Mouse (Mus musculus): Measurements from ENCODE around the gene Cers6. TPM values are rescaled to one million over a fixed set of nuclear protein-coding genes. Genes with fewer than 3 reads are reported as not detected.

Gene Cers6
- polyA plus RNA-seq, 1 experiment, result 10.3 TPM

DNA sequence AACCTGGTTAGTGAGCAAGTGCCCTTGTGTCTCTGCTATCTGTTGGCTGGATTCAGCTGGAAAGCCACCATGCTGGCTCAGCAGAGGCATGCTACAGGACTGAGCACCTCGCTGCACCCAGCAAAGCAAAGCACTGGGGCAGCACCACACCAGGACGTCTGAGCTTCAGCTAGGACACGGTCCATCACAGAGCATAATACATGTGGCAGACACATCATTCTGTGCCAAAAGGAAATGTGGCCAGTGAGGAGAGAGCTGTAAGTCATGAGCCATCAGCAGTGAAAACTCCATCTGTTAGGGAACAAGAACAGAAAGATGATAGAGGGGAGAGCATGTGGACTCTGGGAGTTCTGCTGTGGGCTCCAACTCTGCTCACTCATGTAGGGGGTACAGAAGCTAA, 254.7 kb downstream of the Cers6 start:
- no peaks in the 10 kb centered on the region for H3K79me3 ChIP-seq (ENCODE audit: low read depth)
- TF ChIP-seq MYOG (IDR thresholded peaks at IDR 0.05; ENCODE audit: control insufficient read depth, extremely low read depth, insufficient read length), result no peak
- TF ChIP-seq CEBPB (IDR thresholded peaks at IDR 0.05; ENCODE audit: low read depth), result no peak
- no peak for TF ChIP-seq FOSL1 (IDR thresholded peaks at IDR 0.05; ENCODE audit: insufficient read depth, low read length, poor library complexity, severe bottlenecking)
- no peak for TF ChIP-seq USF1 (IDR thresholded peaks at IDR 0.05; ENCODE audit: low read depth)
- TF ChIP-seq CTCF (IDR thresholded peaks at IDR 0.05; ENCODE audit: control insufficient read depth, insufficient read depth, insufficient read length), result no peak
- no peak for TF ChIP-seq MYOD1 (IDR thresholded peaks at IDR 0.05; ENCODE audit: control insufficient read depth, insufficient read length, low read depth)
- TF ChIP-seq MAX (IDR thresholded peaks at IDR 0.05), result no peak

DNA sequence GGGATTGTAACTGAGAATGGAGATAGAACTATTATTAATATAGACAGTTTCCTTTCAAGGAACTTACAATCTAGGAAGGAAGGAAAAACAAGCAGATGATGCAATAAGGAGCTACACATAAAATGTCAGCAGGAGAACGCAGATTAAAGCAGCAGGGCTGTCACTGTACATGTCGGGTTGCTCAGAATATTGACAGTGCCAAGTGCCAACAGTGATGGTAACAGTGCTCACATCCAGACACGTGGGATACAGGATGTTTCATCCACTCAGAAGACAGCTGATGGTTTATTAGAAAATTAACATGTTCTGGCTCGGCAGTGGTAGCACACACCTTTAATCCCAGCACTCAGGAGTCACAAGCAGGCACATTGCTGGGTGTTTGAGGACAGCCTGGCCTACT, 255.5 kb downstream of the Cers6 start:
- Histone ChIP-seq H3K36me3 (ENCODE audit: control insufficient read depth, insufficient read depth) (peaks cover 17% of the 10 kb centered on the region), H3K79me2 (ENCODE audit: control insufficient read depth, insufficient read depth) (no peaks in the 10 kb centered on the region), H3ac (ENCODE audit: control insufficient read depth, insufficient read length, low read depth) (no peak overlapping the region), H3K4me3 (ENCODE audit: insufficient read depth, poor library complexity, severe bottlenecking) (no peak overlapping the region), H3K27me3 (ENCODE audit: control insufficient read depth, insufficient read depth, insufficient read length) (no peaks in the 10 kb centered on the region), H3K79me3 (ENCODE audit: low read depth) (no peaks in the 10 kb centered on the region)
- no peak for TF ChIP-seq MYOD1 (IDR thresholded peaks at IDR 0.05; ENCODE audit: control insufficient read depth, insufficient read length, low read depth)

More for the DNA sequence above, 254.7 kb downstream of the Cers6 start:
- Histone ChIP-seq H3K4me3 (ENCODE audit: insufficient read depth, poor library complexity, severe bottlenecking) (no peak overlapping the region), H3K27me3 (ENCODE audit: control insufficient read depth, insufficient read depth, insufficient read length) (no peaks in the 10 kb centered on the region), H3K36me3 (ENCODE audit: control insufficient read depth, insufficient read depth) (peaks cover 25% of the 10 kb centered on the region), H3K79me2 (ENCODE audit: control insufficient read depth, insufficient read depth) (no peaks in the 10 kb centered on the region), H3ac (ENCODE audit: control insufficient read depth, insufficient read length, low read depth) (peak overlapping the region; percentile 18)

DNA sequence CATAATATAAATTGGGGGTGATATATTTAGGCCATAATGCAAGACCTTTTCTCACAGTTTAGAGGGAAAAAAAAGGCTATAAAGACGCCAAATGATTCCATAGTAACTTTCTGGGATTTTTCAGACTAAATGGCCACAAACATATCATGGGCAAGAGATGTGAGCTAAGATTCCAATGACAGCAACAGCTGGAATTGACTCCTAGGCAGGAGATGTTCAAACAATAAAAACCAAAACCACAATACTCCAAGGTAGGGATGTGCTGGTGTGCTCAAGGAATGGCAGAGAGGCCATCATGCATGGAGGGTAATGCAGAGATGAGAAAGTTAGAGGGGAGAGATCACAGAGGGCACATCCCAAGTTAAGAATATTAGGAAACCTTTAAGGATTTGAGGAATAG, 257.8 kb downstream of the Cers6 start:
- no peaks in the 10 kb centered on the region for H3K79me3 ChIP-seq (ENCODE audit: low read depth)

DNA sequence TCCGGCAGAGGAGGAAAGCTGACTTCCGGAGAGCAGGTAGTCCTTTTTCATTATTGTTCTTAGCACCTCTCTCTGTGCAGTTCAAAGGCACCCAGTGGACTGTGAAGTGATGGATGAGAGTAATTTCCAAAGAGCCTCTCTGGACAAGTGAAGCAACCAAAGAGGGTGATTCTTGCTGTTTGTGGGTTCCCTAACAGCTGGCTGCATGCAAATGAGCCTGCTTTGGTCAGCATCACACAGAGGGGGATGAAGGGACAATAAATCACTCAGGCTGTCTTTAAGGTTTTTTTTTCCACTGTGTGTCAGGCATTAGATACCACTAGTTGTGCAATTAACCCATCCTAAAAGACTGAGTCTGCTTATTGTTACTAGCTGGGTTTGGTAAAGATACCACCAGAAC, 258.5 kb downstream of the Cers6 start:
- Histone ChIP-seq H3ac (ENCODE audit: control insufficient read depth, insufficient read length, low read depth) (no peak overlapping the region), H3K36me3 (ENCODE audit: control insufficient read depth, insufficient read depth) (peaks cover 6% of the 10 kb centered on the region), H3K4me3 (ENCODE audit: insufficient read depth, poor library complexity, severe bottlenecking) (no peak overlapping the region), H3K79me2 (ENCODE audit: control insufficient read depth, insufficient read depth) (no peaks in the 10 kb centered on the region), H3K27me3 (ENCODE audit: control insufficient read depth, insufficient read depth, insufficient read length) (no peaks in the 10 kb centered on the region), H3K79me3 (ENCODE audit: low read depth) (no peaks in the 10 kb centered on the region)
- TF ChIP-seq FOSL1 (IDR thresholded peaks at IDR 0.05; ENCODE audit: insufficient read depth, low read length, poor library complexity, severe bottlenecking), result no peak
- no peak for TF ChIP-seq MYOD1 (IDR thresholded peaks at IDR 0.05; ENCODE audit: control insufficient read depth, insufficient read length, low read depth)
- TF ChIP-seq CTCF (IDR thresholded peaks at IDR 0.05; ENCODE audit: control insufficient read depth, insufficient read depth, insufficient read length), result no peak
- TF ChIP-seq USF1 (IDR thresholded peaks at IDR 0.05; ENCODE audit: low read depth), result no peak
- TF ChIP-seq CEBPB (IDR thresholded peaks at IDR 0.05; ENCODE audit: low read depth), result no peak
- no peak for TF ChIP-seq MAX (IDR thresholded peaks at IDR 0.05)
- TF ChIP-seq MYOG (IDR thresholded peaks at IDR 0.05; ENCODE audit: control insufficient read depth, extremely low read depth, insufficient read length), result no peak

More for the DNA sequence above, 257.8 kb downstream of the Cers6 start:
- Histone ChIP-seq H3K79me2 (ENCODE audit: control insufficient read depth, insufficient read depth) (no peaks in the 10 kb centered on the region), H3K36me3 (ENCODE audit: control insufficient read depth, insufficient read depth) (peaks cover 7% of the 10 kb centered on the region), H3K27me3 (ENCODE audit: control insufficient read depth, insufficient read depth, insufficient read length) (no peaks in the 10 kb centered on the region), H3ac (ENCODE audit: control insufficient read depth, insufficient read length, low read depth) (no peak overlapping the region), H3K4me3 (ENCODE audit: insufficient read depth, poor library complexity, severe bottlenecking) (no peak overlapping the region)
- no peak for TF ChIP-seq CEBPB (IDR thresholded peaks at IDR 0.05; ENCODE audit: low read depth)
- TF ChIP-seq MYOG (IDR thresholded peaks at IDR 0.05; ENCODE audit: control insufficient read depth, extremely low read depth, insufficient read length), result no peak
- TF ChIP-seq MYOD1 (IDR thresholded peaks at IDR 0.05; ENCODE audit: control insufficient read depth, insufficient read length, low read depth), result peak; percentile 55

DNA sequence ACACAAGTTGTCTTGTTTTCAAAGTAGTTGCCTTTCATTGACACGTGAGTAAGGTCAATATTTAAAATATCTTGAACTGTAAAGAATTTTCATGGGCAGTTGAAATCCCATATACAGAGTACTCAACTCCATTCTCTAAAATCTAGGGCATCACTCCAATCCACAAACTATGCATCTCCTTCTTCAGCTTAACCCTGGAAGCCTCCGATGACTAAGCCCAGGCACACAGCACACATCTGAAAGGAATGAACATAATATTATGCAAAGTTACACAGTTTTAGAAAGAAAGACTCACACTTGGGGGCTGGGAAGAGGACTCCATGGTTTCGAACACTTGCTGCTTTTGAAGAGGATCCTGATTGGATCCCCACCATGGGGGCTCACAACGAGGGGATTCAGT, 260.4 kb downstream of the Cers6 start:
- Histone ChIP-seq H3K4me3 (ENCODE audit: insufficient read depth, poor library complexity, severe bottlenecking) (no peak overlapping the region), H3K27me3 (ENCODE audit: control insufficient read depth, insufficient read depth, insufficient read length) (no peaks in the 10 kb centered on the region), H3K79me2 (ENCODE audit: control insufficient read depth, insufficient read depth) (no peaks in the 10 kb centered on the region), H3K79me3 (ENCODE audit: low read depth) (no peaks in the 10 kb centered on the region), H3K36me3 (ENCODE audit: control insufficient read depth, insufficient read depth) (no peaks in the 10 kb centered on the region), H3ac (ENCODE audit: control insufficient read depth, insufficient read length, low read depth) (no peak overlapping the region)
- TF ChIP-seq MYOG (IDR thresholded peaks at IDR 0.05; ENCODE audit: control insufficient read depth, extremely low read depth, insufficient read length), result no peak
- TF ChIP-seq MYOD1 (IDR thresholded peaks at IDR 0.05; ENCODE audit: control insufficient read depth, insufficient read length, low read depth), result no peak
- no peak for TF ChIP-seq CEBPB (IDR thresholded peaks at IDR 0.05; ENCODE audit: low read depth)
- TF ChIP-seq USF1 (IDR thresholded peaks at IDR 0.05; ENCODE audit: low read depth), result no peak
- TF ChIP-seq CTCF (IDR thresholded peaks at IDR 0.05; ENCODE audit: control insufficient read depth, insufficient read depth, insufficient read length), result no peak
- TF ChIP-seq FOSL1 (IDR thresholded peaks at IDR 0.05; ENCODE audit: insufficient read depth, low read length, poor library complexity, severe bottlenecking), result no peak
- no peak for TF ChIP-seq MAX (IDR thresholded peaks at IDR 0.05)

DNA sequence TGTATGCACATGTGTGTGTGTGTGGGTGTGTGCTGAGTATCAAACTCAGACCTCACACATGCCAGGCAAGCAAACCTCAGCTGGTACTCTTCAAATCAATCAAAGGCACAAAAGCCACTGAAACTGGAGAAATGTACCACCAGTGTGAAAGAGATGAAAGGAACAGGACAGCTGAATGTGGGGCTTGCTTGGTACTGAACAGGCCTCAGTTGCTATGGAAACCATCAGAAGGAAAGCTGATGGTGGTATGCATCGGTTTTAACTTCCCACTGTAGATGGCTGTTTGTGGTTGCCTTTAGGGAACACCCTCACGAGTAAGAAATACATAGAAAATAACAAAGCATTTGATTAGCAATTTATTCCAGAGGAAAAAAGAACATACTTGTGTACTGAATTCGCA, 264.2 kb downstream of the Cers6 start:
- TF ChIP-seq FOSL1 (IDR thresholded peaks at IDR 0.05; ENCODE audit: insufficient read depth, low read length, poor library complexity, severe bottlenecking) (no peak), MYOD1 (IDR thresholded peaks at IDR 0.05; ENCODE audit: control insufficient read depth, insufficient read length, low read depth) (no peak), CEBPB (IDR thresholded peaks at IDR 0.05; ENCODE audit: low read depth) (no peak), USF1 (IDR thresholded peaks at IDR 0.05; ENCODE audit: low read depth) (no peak), CTCF (IDR thresholded peaks at IDR 0.05; ENCODE audit: control insufficient read depth, insufficient read depth, insufficient read length) (no peak), MYOG (IDR thresholded peaks at IDR 0.05; ENCODE audit: control insufficient read depth, extremely low read depth, insufficient read length) (no peak), MAX (IDR thresholded peaks at IDR 0.05) (no peak)
- H3K79me3 ChIP-seq (ENCODE audit: low read depth), result no peaks in the 10 kb centered on the region
- H3K4me3 ChIP-seq (ENCODE audit: insufficient read depth, poor library complexity, severe bottlenecking), result no peak overlapping the region
- no peaks in the 10 kb centered on the region for H3K79me2 ChIP-seq (ENCODE audit: control insufficient read depth, insufficient read depth)
- H3K27me3 ChIP-seq (ENCODE audit: control insufficient read depth, insufficient read depth, insufficient read length), result no peaks in the 10 kb centered on the region
- no peak overlapping the region for H3ac ChIP-seq (ENCODE audit: control insufficient read depth, insufficient read length, low read depth)
- H3K36me3 ChIP-seq (ENCODE audit: control insufficient read depth, insufficient read depth), result no peaks in the 10 kb centered on the region
